Mouse (Mus musculus) lung, postnatal 0 days (tissue): Measurements from ENCODE around the gene Pard3b.

Experiments
- CTCF ChIP-seq: IDR thresholded peaks from 2 replicates; pipeline ENCODE4 v1.5.1; 2016; ENCODE audit warnings: antibody characterized with exemption, mild to moderate bottlenecking
- EP300 ChIP-seq: IDR thresholded peaks from 2 replicates; pipeline ENCODE4 v1.6.1; 2016; ENCODE audit warnings: antibody characterized with exemption, mild to moderate bottlenecking, control low read depth

DNA sequence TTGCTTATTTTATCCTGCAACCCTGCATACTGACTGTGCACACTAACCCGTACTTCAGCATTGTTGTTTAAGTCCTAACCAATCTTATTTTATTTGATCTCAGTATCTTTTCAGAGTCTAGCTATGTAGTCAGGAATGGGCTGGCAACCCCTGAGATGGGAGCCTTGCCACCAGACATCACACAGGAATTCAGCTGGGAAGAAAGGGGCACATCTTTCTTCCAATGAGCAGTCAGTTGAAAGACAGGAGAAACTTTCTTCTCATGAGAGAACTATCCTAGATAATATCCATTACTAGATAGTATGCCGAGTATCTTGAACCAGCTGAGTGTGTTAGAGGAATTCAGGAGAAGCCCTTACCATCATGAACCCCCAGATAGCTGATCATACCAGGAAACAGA, 985.5 kb downstream of the Pard3b start:
- TF ChIP-seq CTCF: no peak
- no peak for TF ChIP-seq EP300
